Mouse (Mus musculus) megakaryocyte, embryonic 14.5 days (primary cell): Measurements from ENCODE around the gene Caskin1.

Source experiments
- FLI1 ChIP-seq: IDR thresholded peaks from 2 replicates; pipeline ENCODE4 v1.6.1; 2012; ENCODE audit warnings: low read length, inconsistent platforms, mixed read lengths
- GATA1 ChIP-seq: IDR thresholded peaks from 3 replicates; pipeline ENCODE4 v1.6.1; 2012; ENCODE audit warnings: mixed read lengths, low read length, inconsistent platforms, borderline replicate concordance

- TF ChIP-seq GATA1 (no peak), FLI1 (no peak)
Measured at GRCm38 (mm10) chr17:24514270-24515257, 26.2 kb downstream of the Caskin1 start.
